Mouse (Mus musculus): Measurements from ENCODE around the gene Pxn.

The Pxn gene

DNA sequence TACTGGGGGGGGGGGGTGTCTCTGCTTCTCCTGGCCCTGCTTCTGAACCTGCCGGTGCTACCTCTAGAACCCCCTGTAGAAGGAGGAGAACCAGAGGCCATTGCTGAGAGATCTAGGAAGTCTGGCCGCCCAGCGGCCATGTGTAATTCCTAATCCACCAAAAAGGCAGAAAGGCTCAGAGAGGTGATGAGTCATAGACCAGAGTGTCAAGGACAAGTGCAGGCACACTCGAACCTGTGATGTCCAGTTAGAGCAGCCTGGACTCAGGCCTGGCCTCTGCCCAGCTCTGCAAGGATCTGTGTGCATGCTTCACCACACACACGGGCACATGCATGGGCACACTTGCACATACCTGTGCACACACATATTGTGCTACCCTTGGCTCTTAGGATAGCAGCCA is 21.7 kb downstream of the Pxn start:
- no peak for DNase-seq (ENCODE audit: low spot score)

DNA sequence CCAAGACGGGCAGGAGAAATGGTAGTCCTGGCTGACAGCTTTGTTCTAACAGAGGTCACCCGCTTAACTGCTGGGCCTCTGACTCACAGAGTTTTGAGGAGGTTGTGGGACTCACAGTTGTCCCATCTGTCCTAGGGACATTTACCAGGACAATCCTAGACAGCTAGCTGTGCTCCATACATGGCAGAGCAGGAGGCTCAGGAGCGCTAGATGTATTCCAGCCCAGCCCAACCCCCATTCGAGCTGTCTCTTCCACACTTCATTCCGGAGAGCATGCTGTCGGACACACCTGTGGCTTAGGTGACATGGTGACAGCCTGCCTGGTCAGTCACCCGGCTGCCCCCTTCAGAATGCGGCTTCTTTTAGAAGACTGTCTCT is 22.9 kb downstream of the Pxn start:
- no peak for DNase-seq (ENCODE audit: low spot score)

DNA sequence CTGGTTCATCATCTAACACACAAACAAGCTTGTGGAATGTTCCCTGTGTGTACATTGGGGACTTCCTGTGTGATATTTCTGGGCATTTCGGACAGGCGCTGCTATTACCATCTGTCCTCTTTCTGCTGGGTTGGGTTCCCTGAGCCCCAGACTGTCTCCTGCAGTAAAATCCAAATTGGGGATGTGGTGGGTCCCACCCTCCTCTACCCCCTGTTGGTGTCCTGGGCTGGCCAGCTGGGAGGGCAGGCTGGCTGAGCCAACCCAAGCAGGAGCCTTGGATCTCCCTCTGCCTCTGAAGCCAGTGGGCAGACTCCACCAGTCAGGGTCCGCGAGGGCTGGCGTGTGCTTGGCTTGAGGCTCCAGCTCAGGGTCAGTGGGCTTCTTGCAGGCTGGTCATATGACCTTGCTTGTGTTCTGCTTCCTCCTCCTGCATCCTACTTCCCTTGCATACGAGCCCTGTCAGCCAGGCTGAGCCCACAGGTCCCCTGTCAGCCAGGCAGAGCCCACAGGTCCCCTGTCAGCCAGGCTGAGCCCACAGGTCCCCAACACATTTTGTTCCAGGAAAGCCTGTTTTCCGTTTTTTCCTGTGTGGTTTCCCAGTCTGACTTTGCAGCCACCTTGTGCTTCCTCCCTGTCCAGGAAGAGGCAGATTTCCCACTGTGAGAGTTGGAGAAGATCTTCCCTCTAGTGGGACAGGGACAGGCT is 23.4 kb downstream of the Pxn start:
- no peak for DNase-seq (ENCODE audit: low spot score)

DNA sequence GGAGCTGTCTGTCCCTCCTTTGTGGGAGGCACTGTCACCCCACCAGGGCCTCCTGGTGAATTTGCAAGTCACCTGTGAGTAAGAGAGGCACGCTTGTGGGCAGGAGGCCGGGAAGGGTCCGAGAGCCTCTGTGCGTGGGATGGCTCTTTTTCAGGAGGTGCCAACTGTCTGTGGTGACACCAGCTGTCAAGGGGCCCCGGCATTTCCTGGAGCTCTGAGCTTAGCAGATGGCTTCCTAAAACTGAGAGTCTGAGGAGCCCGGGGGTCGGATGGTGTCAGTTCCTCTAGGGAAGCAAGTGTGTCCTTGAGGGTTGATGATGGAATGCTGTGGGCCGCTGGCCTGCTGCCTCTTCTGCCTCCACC is 24.0 kb downstream of the Pxn start:
- no peak for DNase-seq (ENCODE audit: low spot score)

DNA sequence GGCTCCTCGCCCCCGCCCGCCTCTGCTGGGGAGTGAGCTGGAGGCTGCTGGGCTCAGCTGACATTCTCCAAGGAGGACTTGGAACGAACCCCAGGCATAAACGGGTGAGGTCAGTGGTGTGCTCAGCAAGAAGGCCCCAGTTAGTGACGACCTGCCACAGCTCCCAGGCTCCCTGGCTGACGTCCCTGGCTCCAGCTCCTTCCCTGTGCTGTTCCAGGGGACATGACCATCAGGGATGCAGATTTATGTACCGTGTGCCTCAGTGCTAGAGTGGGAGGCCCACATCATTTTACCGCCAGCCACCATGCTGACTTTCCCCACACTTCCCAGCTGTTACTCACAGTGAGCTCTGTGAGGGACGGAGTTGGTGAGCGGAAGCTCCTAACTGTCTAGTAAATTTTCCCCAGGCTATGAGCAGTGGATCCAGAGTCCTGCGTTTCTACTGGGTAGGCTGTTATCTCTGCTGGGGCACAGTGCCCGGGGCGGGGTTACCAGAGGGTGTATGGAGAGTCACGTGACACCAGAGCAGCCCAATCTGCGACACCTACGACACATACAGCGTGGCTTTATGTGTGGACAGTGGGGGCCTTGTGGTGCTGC is 25.3 kb downstream of the Pxn start:
- no peak for DNase-seq (ENCODE audit: low spot score)

DNA sequence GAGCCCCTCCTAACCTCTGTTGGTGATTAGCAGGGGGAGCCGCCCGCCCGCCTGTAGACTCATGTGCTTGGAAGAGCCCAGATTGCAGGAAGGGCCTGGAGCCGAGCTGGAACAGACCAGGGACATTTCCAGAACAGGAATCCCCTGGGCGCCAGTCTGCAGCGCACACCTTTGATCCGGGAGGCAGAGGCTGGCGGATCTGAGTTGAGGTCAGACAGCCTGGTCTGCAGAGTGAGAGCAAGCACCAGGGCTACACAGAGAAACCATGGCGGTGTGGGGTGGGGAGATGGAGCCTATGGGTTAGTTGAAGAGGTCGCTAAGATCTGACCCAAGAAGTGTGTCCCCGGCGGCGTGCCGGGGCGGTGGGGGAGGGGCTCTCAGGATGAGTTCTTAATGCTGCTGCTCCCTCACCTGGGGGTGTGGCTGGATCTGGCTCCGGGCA is 27.8 kb downstream of the Pxn start:
- no peak for DNase-seq (ENCODE audit: low spot score)

DNA sequence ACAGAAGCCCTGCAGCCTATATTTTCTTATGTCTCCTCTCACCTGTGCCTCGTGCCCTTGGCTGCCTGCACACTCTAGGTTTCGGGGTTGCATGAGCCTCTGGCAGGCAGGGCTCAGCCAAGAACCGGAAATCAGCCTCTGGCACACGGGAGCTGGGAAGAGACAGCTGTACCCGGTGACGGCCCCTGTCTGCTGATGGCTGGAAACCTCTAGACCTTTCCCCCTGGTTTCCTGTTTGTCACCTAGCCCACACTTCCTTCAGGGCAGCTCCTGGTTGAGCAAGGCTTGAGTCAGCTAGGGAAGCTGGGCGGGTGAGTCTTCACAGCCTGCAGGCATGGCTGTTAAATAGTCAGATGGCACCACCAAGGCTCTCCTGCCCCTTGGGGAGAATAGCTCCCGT is 28.4 kb downstream of the Pxn start:
- peak; percentile 57 for DNase-seq (ENCODE audit: low spot score)

DNA sequence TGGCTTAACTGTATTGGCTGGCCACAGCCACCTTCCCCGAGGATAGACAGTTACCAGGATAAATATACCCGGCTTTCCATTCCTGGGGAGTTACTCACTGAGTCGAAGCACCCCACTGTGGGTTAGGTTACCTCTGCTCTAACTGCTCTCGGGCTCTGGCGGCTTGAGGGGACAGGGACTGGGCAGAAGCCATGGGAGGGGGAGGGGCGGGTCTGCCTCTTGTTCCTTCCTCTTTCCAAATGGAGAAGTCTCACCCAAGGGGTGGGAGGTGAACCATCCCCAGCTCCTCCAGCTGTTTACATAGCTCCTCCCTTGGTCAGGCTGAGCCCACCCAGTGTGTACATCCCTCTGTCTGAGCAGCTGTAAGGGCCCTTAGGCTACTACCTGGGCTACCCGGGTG is 29.2 kb downstream of the Pxn start:
- no peak for DNase-seq (ENCODE audit: low spot score)

DNA sequence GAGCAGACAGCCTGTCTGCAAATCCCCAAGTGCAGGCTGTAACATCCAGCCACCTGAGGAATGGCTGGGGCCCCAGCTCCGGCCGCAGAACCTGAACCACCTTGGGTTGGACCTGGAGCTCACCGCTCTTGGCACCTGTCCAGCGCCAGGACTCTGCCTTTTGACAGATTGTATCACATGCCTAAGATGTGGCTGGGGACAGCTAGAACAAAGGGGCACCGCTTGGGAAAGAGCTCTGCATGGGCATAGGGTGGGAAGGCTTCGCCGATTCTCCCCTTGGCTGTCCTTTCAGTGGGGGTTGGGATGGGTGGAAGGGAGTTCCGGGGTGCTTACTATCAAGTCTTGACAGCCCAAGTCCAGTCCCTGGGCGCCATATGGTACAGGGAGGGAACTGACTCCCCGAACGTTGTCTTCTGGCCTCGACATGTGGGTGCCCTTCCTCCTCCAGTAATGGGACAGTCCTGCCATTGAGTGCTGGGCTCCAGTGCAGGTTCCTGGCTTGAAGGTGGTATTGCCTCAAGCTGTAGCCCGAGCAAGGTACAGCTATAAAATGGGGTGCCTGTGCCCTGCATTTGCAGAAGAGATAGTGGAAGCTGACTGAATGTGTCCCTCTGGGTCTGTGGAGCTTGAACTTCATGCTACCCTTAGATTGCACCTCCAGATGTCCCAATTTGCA is 31.7 kb downstream of the Pxn start:
- DNase-seq (ENCODE audit: low spot score), result no peak

DNA sequence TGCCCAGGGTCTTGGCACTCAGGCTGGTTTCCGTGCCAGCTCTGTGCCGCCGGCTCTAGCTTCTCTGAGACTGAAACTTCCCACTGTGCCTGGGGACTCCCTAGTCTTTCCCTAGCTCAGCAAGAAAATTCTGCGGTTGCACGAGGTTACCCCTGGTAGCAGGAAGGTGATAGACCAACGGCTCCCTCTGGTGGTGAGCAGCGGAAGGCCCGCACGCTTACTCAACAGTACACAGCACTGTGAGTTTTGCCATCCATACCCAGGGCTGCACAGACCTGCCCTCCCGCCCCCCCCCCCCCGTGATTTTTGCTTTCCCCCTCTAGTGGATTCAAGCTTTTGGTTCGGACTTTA is 32.2 kb downstream of the Pxn start:
- DNase-seq (ENCODE audit: low spot score), result peak; percentile 86

DNA sequence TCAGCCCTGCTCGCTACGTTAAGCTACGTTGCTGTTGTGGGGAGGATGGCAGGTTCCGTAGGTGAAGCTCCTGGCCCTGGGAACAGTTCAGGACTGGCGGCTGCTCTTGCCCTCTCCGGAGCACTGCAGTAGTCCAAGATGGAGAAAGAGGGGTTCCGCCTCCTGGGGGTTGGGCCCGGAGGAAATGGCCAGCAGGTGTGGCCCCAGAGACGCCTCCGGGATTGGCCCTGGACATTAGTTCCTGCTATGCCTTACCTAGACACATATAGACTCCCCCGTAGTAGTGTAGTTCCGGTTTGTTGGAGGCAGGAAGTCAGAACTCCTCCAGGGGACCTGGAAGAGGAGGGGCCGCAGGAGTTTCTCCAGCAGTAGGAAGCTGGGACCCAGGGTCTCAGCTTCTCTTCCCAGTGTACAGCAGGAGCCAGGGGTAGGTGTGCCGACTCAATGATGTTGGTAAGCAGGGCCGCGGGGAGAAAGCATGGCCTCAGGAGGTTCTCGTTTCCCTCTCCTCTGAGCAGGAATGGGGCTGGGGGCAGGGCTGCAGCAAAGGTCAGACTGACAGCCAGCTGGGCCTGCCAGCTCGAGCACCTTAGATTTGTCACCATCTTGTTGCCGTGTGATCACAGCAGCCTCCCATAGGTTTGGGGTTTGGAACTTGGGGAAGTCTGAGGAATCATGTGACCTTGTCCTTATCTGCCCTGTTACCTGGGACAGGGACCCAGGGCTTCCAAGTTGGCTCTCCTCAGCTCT is 36.3 kb downstream of the Pxn start:
- DNase-seq (ENCODE audit: low spot score), result no peak

DNA sequence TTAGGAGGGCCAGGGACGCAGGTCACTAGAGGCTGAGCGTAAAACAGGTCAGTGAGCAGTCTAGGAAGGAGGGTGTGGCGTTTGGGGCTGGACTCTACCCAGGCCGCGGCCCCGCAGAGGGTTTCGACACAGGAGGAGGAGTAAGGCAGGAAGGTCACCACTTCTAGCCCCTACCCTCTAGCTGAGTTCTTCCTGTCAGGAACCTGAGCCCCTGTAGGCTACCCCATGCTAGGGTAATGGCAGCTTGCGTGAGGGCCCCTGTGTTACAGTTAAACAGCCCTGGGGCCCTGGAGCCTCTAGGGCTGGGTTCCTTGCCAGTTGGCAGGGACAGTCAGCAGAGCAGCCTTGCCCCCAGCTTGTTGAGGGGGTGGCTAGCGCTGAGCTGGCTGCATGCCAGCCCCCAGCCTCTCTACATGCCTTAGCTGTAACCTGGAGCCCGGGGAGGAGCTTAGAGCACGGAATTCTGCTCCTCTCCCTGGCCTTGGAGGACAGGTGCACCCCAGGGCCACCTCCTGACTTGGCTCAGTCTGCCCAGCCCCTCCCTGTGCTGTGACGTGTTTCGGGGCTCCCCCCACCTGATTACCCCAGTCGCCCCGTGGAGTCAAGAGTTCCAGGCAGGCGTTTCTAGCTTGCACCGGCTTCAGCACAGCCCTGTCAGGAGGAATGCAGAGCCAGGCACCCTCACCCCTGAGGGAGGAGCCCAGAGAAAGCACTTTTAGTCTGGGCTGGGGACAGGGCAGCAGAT is 37.2 kb downstream of the Pxn start:
- no peak for DNase-seq (ENCODE audit: low spot score)

DNA sequence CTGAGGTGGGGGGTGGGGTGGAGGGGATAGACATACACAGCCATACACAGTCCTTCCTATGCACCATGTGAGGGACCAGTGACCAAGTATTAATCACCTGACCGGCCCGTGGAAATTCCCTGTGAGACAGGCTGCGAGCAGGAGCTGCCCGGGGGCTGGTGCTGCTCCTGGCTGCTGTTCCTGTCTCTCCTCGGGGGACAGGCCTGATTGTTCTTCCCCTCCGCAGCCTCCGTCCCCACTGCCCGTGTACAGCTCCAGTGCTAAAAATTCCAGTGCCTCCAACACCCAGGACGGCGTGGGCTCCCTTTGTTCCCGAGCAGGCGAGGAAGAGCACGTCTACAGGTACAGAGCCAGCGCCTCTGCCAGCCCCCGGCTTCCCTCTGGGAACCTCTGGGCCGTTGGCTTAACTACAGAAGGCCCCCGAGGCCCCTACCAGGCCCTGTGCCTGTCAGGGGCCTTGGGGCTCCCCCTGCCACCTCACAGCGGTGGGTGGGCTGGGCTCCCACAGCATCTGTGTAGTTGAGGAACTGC is 38.2 kb downstream of the Pxn start:
- no peak for DNase-seq (ENCODE audit: low spot score)

DNA sequence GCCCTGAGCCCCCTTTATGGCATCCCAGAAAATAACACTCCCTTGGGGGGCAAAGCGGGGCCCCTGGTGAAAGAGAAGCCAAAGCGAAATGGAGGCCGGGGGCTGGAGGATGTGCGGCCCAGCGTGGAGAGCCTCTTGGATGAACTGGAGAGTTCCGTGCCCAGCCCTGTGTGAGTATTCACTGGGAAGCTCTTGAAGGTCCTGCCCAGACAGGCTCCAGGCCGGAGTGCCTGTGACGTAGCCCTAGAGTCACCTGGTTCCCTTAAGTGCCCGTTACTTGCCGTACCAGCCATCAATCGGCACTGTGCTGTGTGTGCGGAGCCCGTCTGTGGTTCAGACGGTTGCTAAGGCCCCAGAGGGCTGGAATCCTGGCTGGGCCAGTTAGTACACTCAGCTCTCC is 39.2 kb downstream of the Pxn start:
- no peak for DNase-seq (ENCODE audit: low spot score)

DNA sequence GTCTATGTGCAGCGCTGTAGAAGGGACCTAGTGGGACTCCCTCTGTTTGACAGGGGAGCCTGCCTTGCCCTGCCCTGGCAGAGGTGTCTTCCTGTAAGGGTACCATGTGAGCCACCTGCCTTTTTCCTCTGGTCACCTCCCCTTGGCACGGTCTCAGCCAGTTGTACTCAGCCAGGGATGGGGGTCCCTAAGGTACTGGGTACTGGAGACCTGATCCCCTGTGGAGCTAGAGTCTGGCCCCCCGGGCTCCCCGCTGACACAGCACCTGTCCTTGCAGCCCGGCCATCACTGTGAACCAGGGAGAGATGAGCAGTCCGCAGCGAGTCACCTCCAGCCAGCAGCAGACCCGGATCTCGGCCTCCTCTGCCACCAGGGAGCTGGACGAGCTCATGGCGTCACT is 40.1 kb downstream of the Pxn start:
- DNase-seq (ENCODE audit: low spot score), result no peak

DNA sequence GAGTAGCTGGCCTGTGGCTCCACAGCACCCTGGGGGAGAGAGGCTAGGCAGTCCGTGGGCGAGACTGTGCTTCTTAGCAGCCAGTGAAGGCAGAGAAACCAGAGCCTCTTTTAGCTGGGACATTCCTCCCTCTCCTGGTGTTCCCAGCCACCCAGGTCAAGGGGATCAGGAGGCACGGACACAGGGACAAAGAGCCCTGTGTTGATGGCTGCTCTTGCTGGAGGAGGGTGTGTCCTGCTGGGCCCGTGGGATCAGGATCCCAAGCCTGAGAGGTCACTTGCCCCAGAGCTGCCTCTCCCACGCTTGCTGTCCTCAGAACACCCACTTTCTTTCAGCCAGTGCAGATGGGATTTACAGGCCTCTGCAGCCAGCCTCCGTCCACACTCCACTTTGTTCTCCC is 40.5 kb downstream of the Pxn start:
- no peak for DNase-seq (ENCODE audit: low spot score)

DNA sequence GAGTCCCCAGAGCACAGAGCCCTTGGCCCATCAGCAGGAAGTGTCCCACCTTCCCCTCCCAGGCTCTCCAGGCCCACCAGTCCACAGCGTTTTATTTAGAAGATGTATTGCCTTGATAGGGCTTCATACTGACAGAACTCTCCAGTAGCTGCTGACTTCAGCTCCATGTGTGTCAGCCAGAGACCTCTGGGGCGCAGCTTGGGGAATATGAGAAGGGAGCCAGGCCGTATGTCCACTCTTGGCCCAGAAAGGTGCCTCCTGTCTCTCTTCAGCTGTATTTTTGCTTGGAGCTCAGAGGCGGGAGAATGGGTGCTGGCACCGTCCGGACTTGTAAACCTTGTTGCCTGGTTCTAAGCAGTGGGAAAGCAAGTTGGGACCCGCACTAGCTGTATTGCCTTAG is 40.9 kb downstream of the Pxn start:
- DNase-seq (ENCODE audit: low spot score), result no peak

DNA sequence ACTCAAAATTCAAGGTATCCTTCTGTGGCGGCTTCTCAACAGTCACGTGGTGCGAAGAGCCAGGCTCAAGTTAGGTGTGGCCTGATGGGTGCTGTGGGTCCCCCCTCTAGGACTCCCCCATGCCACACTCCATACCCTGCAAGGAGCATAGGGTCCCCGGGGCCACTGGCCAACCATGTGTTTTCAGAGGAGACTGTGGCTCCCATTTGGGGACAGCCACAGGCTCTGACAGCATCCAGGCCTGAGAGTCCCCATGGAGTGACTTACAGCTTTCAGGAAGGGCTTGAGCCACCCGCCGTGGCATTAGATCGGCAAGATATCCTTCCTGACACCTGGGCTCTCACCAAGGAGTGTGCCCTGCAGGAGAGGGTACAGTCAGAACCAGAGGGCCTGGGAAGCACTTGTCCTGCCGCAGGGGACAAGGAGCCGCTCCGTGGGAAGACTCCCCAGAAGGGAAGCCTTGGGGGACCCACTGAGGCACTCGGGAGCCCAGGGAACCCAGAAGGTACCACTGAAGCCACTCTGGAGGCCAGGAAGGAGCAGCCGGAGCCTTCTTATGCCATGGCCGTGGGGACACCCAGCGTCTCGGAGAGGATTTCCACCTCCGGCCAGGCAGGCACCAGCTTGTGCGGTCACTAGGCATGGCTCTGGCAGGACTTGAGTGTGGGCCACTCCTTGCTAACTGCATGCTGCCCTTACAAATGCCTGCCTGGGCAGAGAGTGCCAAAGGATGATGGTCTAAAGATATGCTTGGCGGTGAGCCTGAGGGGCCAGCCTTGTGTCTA is 42.2 kb downstream of the Pxn start:
- no peak for DNase-seq (ENCODE audit: low spot score)

DNA sequence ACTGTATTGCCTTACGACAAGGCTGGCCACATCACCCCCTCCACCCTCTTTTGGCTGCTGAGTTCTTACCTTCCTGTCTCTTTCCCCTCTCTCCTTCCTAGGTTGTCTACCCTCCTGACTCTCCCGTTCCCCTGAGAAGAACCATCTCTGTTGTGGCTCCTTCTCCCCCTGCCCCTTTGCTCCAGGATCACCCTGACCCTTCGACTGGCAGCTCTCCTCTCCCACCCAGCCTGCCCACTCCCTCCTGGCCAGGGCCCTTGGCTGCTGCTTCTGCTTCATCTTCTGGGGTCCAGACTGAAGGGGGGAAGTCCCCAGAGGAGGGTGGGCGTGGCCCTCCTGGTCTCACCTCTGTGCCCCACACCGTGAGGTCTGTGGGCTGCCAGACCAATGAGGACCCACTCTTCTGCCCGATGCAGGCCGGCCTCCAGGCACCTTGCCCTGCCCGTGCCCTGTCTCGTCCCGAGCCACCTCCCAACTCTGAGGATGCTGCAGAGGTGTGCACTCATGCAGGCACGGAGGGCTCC is 44.1 kb downstream of the Pxn start:
- no peak for DNase-seq (ENCODE audit: low spot score)

DNA sequence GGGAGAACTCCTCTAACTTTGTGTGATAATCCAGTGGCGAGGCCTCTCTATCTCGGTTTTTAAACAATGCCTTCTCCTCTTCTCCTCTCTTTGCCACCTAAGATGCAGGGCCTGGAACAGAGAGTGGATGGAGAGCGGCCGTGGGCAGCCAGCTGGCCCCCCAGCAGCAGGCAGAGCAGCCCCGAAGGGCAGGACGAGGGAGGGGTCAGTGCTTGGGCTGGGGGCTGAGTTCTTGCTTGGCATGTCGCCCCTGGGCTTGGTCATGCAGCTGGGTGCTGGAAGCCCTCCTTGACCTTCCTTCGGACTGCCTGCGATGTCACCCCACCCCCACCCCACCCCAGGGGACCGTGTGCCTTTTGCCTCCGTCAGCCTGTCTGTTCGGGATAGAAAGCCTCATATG is 44.9 kb downstream of the Pxn start:
- DNase-seq (ENCODE audit: low spot score), result no peak

DNA sequence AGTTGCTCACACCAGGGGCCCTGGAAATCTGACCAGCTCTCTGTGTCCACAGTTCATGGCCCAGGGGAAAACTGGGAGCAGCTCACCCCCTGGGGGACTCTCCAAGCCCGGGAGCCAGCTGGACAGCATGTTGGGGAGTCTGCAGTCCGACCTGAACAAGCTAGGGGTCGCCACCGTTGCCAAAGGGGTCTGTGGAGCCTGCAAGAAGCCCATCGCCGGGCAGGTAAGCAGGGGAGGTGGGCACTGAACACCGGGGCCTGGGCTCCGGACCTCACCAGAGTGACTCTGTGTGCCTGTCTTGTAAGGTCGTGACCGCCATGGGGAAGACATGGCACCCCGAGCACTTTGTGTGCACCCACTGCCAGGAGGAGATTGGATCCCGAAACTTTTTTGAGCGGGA is 45.3 kb downstream of the Pxn start:
- no peak for DNase-seq (ENCODE audit: low spot score)
